Mouse (Mus musculus): ENCODE results near the gene Znrf1.

DNA sequence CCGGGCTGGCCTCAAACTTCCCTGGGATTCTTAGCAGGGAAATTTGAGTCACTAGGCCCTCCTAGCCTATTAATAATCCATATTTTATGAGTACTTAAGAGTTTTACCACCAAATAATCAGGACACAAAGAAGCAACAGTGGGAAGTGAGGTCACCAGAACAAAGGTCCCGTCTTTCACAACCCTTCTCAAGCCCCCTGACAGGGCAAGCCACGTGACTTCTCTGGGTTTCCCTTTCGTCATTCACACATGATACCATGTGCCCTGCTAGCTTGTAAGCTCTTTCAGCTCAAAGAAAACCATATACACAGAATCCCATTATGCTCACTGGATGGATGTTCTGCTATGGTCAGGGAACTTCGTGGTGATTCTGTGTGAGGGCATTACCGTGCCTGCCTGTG is 81.9 kb downstream of the Znrf1 start:
- TF ChIP-seq POLR2A (IDR thresholded peaks at IDR 0.05; ENCODE audit: low read depth, low read length) (no peak), CTCF (IDR thresholded peaks at IDR 0.05; ENCODE audit: extremely low read depth, insufficient read depth, insufficient read length, insufficient replicate concordance) (no peak)
